Mouse (Mus musculus): Measurements from ENCODE around the gene B4galnt4. TPM values are rescaled to one million over a fixed set of nuclear protein-coding genes. Genes with fewer than 3 reads are reported as not detected.
"Not testable (repeated sequence)": the region's sequence is repeated elsewhere in the genome, so short reads cannot be mapped to it uniquely, and the experiment has no call there.

The B4galnt4 gene
- total and polyA plus RNA-seq, 3 experiments: 0.81 to 8.0 TPM; not detected in 1

GRCm38 (mm10) chr7:141032458-141033167 lies 28.3 kb upstream of the B4galnt4 start:
- H3K27ac ChIP-seq (ENCODE audit: control insufficient read depth, low read depth, low read length): no peak overlapping the region
- no peaks in the 10 kb centered on the region for H3K9me3 ChIP-seq (replicated peaks; ENCODE audit: insufficient read depth, low read length)
- H3K79me2 ChIP-seq (ENCODE audit: control insufficient read depth, insufficient read depth, low read length, poor library complexity): no peaks in the 10 kb centered on the region
- peaks cover 0 to under 1% of the 10 kb centered on the region in 2 experiments; a peak in 1 of 4 replicates for H3K36me3 ChIP-seq (ENCODE audit: control insufficient read depth in 1 of 2, insufficient read depth in 2 of 2, low read length in 2 of 2)
- no peak for DNase-seq (ENCODE audit: low read depth, low spot score)
- H3K4me3 ChIP-seq (ENCODE audit: control insufficient read depth in 1 of 2, insufficient read depth in 1 of 2, low read depth in 2 of 2, low read length in 2 of 2): no peak overlapping the region
- TF ChIP-seq HCFC1 (IDR thresholded peaks at IDR 0.05; ENCODE audit: low read depth, low read length) (no peak), MYB (IDR thresholded peaks at IDR 0.05; ENCODE audit: low read depth, low read length) (no peak), ZKSCAN1 (IDR thresholded peaks at IDR 0.05; ENCODE audit: low read depth, low read length) (no peak), TCF12 (IDR thresholded peaks at IDR 0.05; ENCODE audit: low read depth, low read length) (no peak), KAT2A (conservative IDR thresholded peaks at IDR 0.05; ENCODE audit: low read depth, low read length) (no peak), GATA1 (IDR thresholded peaks at IDR 0.05; ENCODE audit: low read depth, low read length) (no peak), UBTF (IDR thresholded peaks at IDR 0.05; ENCODE audit: borderline replicate concordance, insufficient read depth, low read depth, low read length) (no peak), TAL1 (IDR thresholded peaks at IDR 0.05; ENCODE audit: low read length) (no peak), MEF2A (IDR thresholded peaks at IDR 0.05; ENCODE audit: extremely low read depth, insufficient replicate concordance, low read depth, low read length, poor library complexity, severe bottlenecking) (no peak), USF1 (IDR thresholded peaks at IDR 0.05; ENCODE audit: low read depth, low read length) (no peak), JUND (IDR thresholded peaks at IDR 0.05; ENCODE audit: low read depth, low read length) (no peak), POLR2AphosphoS2 (IDR thresholded peaks at IDR 0.05; ENCODE audit: low read length) (no peak), ETS1 (IDR thresholded peaks at IDR 0.05; ENCODE audit: low read depth, low read length) (no peak), ZNF384 (IDR thresholded peaks at IDR 0.05; ENCODE audit: low read depth, low read length) (no peak), CHD2 (IDR thresholded peaks at IDR 0.05; ENCODE audit: low read length) (no peak), MXI1 (IDR thresholded peaks at IDR 0.05; ENCODE audit: low read depth, low read length) (no peak), TBP (IDR thresholded peaks at IDR 0.05; ENCODE audit: low read depth, low read length) (no peak), NRF1 (IDR thresholded peaks at IDR 0.05; ENCODE audit: insufficient read depth, low read depth, low read length, poor library complexity, severe bottlenecking) (no peak), USF2 (IDR thresholded peaks at IDR 0.05; ENCODE audit: borderline replicate concordance in 1 of 2, insufficient read depth in 1 of 2, low read depth in 1 of 2, low read length in 2 of 2) (no peak), POLR2AphosphoS5 (IDR thresholded peaks at IDR 0.05; ENCODE audit: borderline replicate concordance, low read depth, low read length) (no peak)
- peaks cover 10% of the 10 kb centered on the region in 2 experiments for H3K27me3 ChIP-seq (ENCODE audit: control insufficient read depth in 1 of 2, insufficient read depth in 2 of 2, low read length in 2 of 2)
- H3K4me1 ChIP-seq (ENCODE audit: control insufficient read depth in 1 of 2, insufficient read depth in 2 of 2, low read length in 2 of 2): peaks cover 0 to 1% of the 10 kb centered on the region in 2 experiments; a peak in 2 of 4 replicates
- no peak overlapping the region for H3K9ac ChIP-seq (ENCODE audit: control insufficient read depth, low read depth, low read length, poor library complexity, severe bottlenecking)

- DNase-seq (ENCODE audit: low read depth, low spot score); H3K27ac ChIP-seq (ENCODE audit: control insufficient read depth, low read depth, low read length); H3K4me3 ChIP-seq (ENCODE audit: control insufficient read depth in 1 of 2, insufficient read depth in 1 of 2, low read depth in 2 of 2, low read length in 2 of 2); H3K79me2 ChIP-seq (ENCODE audit: control insufficient read depth, insufficient read depth, low read length, poor library complexity); H3K4me1 ChIP-seq (ENCODE audit: control insufficient read depth in 1 of 2, insufficient read depth in 2 of 2, low read length in 2 of 2); H3K9ac ChIP-seq (ENCODE audit: control insufficient read depth, low read depth, low read length, poor library complexity, severe bottlenecking); H3K9me3 ChIP-seq (replicated peaks; ENCODE audit: insufficient read depth, low read length): not testable (repeated sequence)
- peaks cover 8 to 10% of the 10 kb centered on the region in 2 experiments for H3K27me3 ChIP-seq (ENCODE audit: control insufficient read depth in 1 of 2, insufficient read depth in 2 of 2, low read length in 2 of 2)
- H3K36me3 ChIP-seq (ENCODE audit: control insufficient read depth in 1 of 2, insufficient read depth in 2 of 2, low read length in 2 of 2): peaks cover 0 to 12% of the 10 kb centered on the region in 2 experiments; a peak in 2 of 4 replicates
These were observed 24.3 kb upstream of the B4galnt4 start for GRCm38 (mm10) chr7:141036624-141037023.
